Mouse (Mus musculus) telencephalon, adult 2 months (tissue): ENCODE measurements around the gene Eps15l1.

Source experiments
- DNase-seq: peaks from one replicate; pipeline ENCODE4 v3.0.0-alpha.2; 2011; ENCODE audit warnings: low read depth, low spot score

Gene Eps15l1

GRCm38 (mm10) chr8:72413839-72414238, 7.4 kb downstream of the Eps15l1 start:
- no peak for DNase-seq

GRCm38 (mm10) chr8:72409443-72409842, 11.8 kb downstream of the Eps15l1 start:
- DNase-seq = no peak

- DNase-seq = no peak
Measured at GRCm38 (mm10) chr8:72407878-72408277, 13.4 kb downstream of the Eps15l1 start.

- DNase-seq = no peak
Measured at GRCm38 (mm10) chr8:72402981-72403380, 18.3 kb downstream of the Eps15l1 start.

- DNase-seq = no peak
Measured at GRCm38 (mm10) chr8:72401381-72401780, 19.9 kb downstream of the Eps15l1 start.

GRCm38 (mm10) chr8:72385737-72386136, 35.5 kb downstream of the Eps15l1 start:
- no peak for DNase-seq

GRCm38 (mm10) chr8:72382395-72382794, 38.9 kb downstream of the Eps15l1 start:
- no peak for DNase-seq

GRCm38 (mm10) chr8:72380656-72381055, 40.6 kb downstream of the Eps15l1 start:
- no peak for DNase-seq

- DNase-seq = no peak
Measured at GRCm38 (mm10) chr8:72376900-72377299, 44.4 kb downstream of the Eps15l1 start.

GRCm38 (mm10) chr8:72376309-72376708, 45.0 kb downstream of the Eps15l1 start:
- no peak for DNase-seq

GRCm38 (mm10) chr8:72375161-72375560, 46.1 kb downstream of the Eps15l1 start:
- no peak for DNase-seq

- no peak for DNase-seq
Measured at GRCm38 (mm10) chr8:72372311-72372710, 48.9 kb downstream of the Eps15l1 start.

- no peak for DNase-seq
Measured at GRCm38 (mm10) chr8:72371356-72371755, 49.9 kb downstream of the Eps15l1 start.

GRCm38 (mm10) chr8:72366435-72366834, 54.8 kb downstream of the Eps15l1 start:
- DNase-seq = no peak

GRCm38 (mm10) chr8:72365826-72366225, 55.4 kb downstream of the Eps15l1 start:
- no peak for DNase-seq

GRCm38 (mm10) chr8:72365016-72365415, 56.2 kb downstream of the Eps15l1 start:
- no peak for DNase-seq

GRCm38 (mm10) chr8:72363457-72363856, 57.8 kb downstream of the Eps15l1 start:
- DNase-seq = no peak

- DNase-seq = peak; percentile 55
Measured at GRCm38 (mm10) chr8:72362754-72363153, 58.5 kb downstream of the Eps15l1 start.

GRCm38 (mm10) chr8:72360162-72360561, 61.1 kb downstream of the Eps15l1 start:
- no peak for DNase-seq

- DNase-seq = no peak
Measured at GRCm38 (mm10) chr8:72356593-72356992, 64.7 kb downstream of the Eps15l1 start.

- no peak for DNase-seq
Measured at GRCm38 (mm10) chr8:72354272-72354671, 67.0 kb downstream of the Eps15l1 start.

GRCm38 (mm10) chr8:72353700-72354045, 67.6 kb downstream of the Eps15l1 start:
- no peak for DNase-seq

GRCm38 (mm10) chr8:72352951-72353699, 68.1 kb downstream of the Eps15l1 start:
- DNase-seq = no peak
